Mouse (Mus musculus) midbrain, embryonic 16.5 days (tissue): ENCODE measurements around the gene 4933424G06Rik. TPM values are rescaled to one million over a fixed set of nuclear protein-coding genes. Genes with fewer than 3 reads are reported as not detected.
"Not testable (repeated sequence)": the region's sequence is repeated elsewhere in the genome, so short reads cannot be mapped to it uniquely, and the experiment has no call there.

ENCODE experiments used
- ATAC-seq: fragments of 200-750 bp; cut with Nextera tagmentation; 2 replicates; pipeline ENCODE4 v1.8.0; 2017; ENCODE audit warnings: moderate TSS enrichment
- H3K27ac ChIP-seq: fragments of 300-500 bp; sonication (generic); 2 replicates; pipeline ENCODE4 v1.5.1; 2014; ENCODE audit warnings: mild to moderate bottlenecking, low read length, mixed read lengths
- H3K27me3 ChIP-seq: fragments of 300-500 bp; sonication (generic); 2 replicates; pipeline ENCODE4 v1.6.1; 2014; ENCODE audit warnings: low read depth, low read length, mixed read lengths; ENCODE audit not compliant: control insufficient read depth, insufficient read depth
- H3K36me3 ChIP-seq: fragments of 300-500 bp; sonication (generic); 2 replicates; pipeline ENCODE4 v1.6.1; 2014; ENCODE audit warnings: mild to moderate bottlenecking, low read length, moderate library complexity, mixed read lengths; ENCODE audit not compliant: control insufficient read depth, insufficient read depth
- H3K4me1 ChIP-seq: fragments of 300-500 bp; sonication (generic); 2 replicates; pipeline ENCODE4 v1.6.1; 2014; ENCODE audit warnings: mild to moderate bottlenecking, low read length, mixed read lengths; ENCODE audit not compliant: control insufficient read depth, insufficient read depth
- H3K4me2 ChIP-seq: fragments of 300-500 bp; sonication (generic); 2 replicates; pipeline ENCODE4 v1.6.1; 2014; ENCODE audit warnings: mild to moderate bottlenecking, low read length, mixed read lengths
- H3K4me3 ChIP-seq: fragments of 300-500 bp; sonication (generic); 2 replicates; pipeline ENCODE4 v1.5.1; 2014; ENCODE audit warnings: low read depth, mild to moderate bottlenecking, low read length, moderate library complexity, mixed read lengths
- H3K9ac ChIP-seq: fragments of 300-500 bp; sonication (generic); 2 replicates; pipeline ENCODE4 v1.6.1; 2014; ENCODE audit warnings: low read depth, low read length, mixed read lengths
- H3K9me3 ChIP-seq: fragments of 300-500 bp; sonication (generic); replicated peaks from 2 replicates; pipeline ENCODE4 v1.6.1; 2014; ENCODE audit warnings: mild to moderate bottlenecking, low read length, mixed read lengths; ENCODE audit not compliant: control insufficient read depth, poor library complexity, severe bottlenecking
- WGBS: fragments of 180-500 bp; shearing (Covaris S2); extraction: QIAGEN DNeasy Blood & Tissue Kit; methylation state at CpG from one replicate; pipeline ENCODE4 v1.1.7; 2014; 5-methylcytosine and 5-hydroxymethylcytosine counted together
- polyA plus RNA-seq: library from polyadenylated mRNA; unstranded; fragments of >200 nt; fragmentation: Nextera tagmentation; extraction: Ambion mirVana; gene quantifications from 2 replicates; pipeline ENCODE4 v1.2.1, GENCODE M21; 2015

4933424G06Rik gene
- 0.75 and 1.2 TPM in 2 replicates for polyA plus RNA-seq

DNA sequence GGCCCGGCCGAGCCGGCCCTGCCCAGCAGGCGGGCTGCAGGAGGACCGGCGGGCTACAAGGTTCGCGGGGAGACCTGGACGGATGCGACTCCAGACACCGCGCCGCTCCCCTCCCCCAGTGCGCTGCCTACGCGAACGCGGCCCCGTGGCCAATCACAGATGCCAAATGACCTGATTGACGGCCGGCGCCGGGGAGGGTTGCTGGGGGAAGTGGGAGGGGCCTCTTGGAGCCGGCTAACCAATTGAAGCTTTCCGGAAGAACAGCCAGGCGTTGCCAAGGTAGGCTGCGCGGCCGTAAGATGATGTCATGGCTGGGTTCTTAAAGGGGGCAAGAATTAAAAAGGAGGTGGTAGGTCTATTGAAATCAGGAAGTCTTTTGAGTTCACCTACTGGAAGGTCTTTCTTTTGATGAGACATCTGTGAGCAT is at the start of gene 4933424G06Rik:
TSS of gene 4933424G06Rik (plus strand) at position 296 of the 427 bp plus-strand sequence.
- peak within 1 kb of the TSS; percentile 85 for H3K4me3 ChIP-seq
- peak within 1 kb of the TSS; percentile 82 for H3K4me2 ChIP-seq
- under 1% methylated on average over 29 of the region's 29 CpGs for WGBS
- H3K27me3 ChIP-seq: no peaks in the 10 kb centered on the region
- H3K27ac ChIP-seq: peak within 1 kb of the TSS; percentile 81
- ATAC-seq: peak; percentile 98
- no peaks in the 10 kb centered on the region for H3K9me3 ChIP-seq
- peak within 1 kb of the TSS; percentile 89 for H3K9ac ChIP-seq
- peaks cover 15% of the 10 kb centered on the region for H3K4me1 ChIP-seq
- H3K36me3 ChIP-seq: peaks cover 10% of the 10 kb centered on the region

- Histone ChIP-seq H3K27me3 (no peaks in the 10 kb centered on the region), H3K27ac (no peak overlapping the region), H3K4me1 (no peaks in the 10 kb centered on the region), H3K4me3 (no peak overlapping the region), H3K9me3 (no peaks in the 10 kb centered on the region), H3K36me3 (no peaks in the 10 kb centered on the region), H3K4me2 (no peak overlapping the region), H3K9ac (no peak overlapping the region)
- WGBS: 75% methylated on average over 4 of the region's 4 CpGs
- ATAC-seq: no peak
Measured at GRCm38 (mm10) chr1:36664457-36664856, 45.5 kb upstream of the 4933424G06Rik start.

DNA sequence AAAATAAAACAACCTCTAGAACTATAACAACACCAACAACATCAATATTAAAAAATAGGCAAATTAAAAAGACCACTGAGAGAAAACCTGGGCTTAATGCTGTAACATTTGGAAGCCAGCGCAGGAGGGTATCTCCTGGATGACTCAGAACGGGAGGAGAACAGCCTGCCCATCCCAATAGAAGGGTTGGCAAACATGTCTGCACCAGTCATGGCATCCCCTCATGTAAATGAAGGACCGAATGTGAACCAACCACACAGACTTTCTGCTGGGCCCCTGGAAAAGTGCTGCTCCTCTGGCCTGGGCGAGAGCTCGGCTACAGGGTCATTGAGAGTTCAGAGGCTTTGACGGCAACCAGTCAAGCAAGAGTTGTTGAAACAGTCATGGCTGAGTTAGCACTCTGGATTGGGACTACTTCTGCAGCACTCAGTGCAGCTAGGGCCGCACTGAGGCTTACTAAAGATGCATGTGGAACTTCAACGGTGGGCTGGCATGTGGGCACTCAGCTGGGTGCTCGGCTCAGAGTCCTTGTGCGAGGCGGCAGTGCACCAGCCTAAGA is 44.7 kb upstream of the 4933424G06Rik start:
- ATAC-seq: no peak

GRCm38 (mm10) chr1:36665934-36666333 is 44.0 kb upstream of the 4933424G06Rik start:
- WGBS: 56% methylated on average over 4 of the region's 4 CpGs
- H3K36me3 ChIP-seq: no peaks in the 10 kb centered on the region
- no peaks in the 10 kb centered on the region for H3K27me3 ChIP-seq
- H3K9me3 ChIP-seq: no peaks in the 10 kb centered on the region
- no peak overlapping the region for H3K4me3 ChIP-seq
- H3K4me2 ChIP-seq: no peak overlapping the region
- H3K4me1 ChIP-seq: no peaks in the 10 kb centered on the region
- ATAC-seq: no peak
- H3K27ac ChIP-seq: no peak overlapping the region
- H3K9ac ChIP-seq: no peak overlapping the region

More for the DNA sequence above, 44.7 kb upstream of the 4933424G06Rik start:
- H3K27me3 ChIP-seq: no peaks in the 10 kb centered on the region
- H3K27ac ChIP-seq: no peak overlapping the region
- H3K36me3 ChIP-seq: no peaks in the 10 kb centered on the region
- H3K4me2 ChIP-seq: no peak overlapping the region
- H3K4me3 ChIP-seq: no peak overlapping the region
- no peak overlapping the region for H3K9ac ChIP-seq
- 69% methylated on average over 11 of the region's 11 CpGs for WGBS
- no peaks in the 10 kb centered on the region for H3K9me3 ChIP-seq
- no peaks in the 10 kb centered on the region for H3K4me1 ChIP-seq

- H3K36me3 ChIP-seq, ATAC-seq: not testable (repeated sequence)
- 79% methylated on average over 4 of the region's 4 CpGs for WGBS
Measured at GRCm38 (mm10) chr1:36668007-36668406, 41.9 kb upstream of the 4933424G06Rik start.

DNA sequence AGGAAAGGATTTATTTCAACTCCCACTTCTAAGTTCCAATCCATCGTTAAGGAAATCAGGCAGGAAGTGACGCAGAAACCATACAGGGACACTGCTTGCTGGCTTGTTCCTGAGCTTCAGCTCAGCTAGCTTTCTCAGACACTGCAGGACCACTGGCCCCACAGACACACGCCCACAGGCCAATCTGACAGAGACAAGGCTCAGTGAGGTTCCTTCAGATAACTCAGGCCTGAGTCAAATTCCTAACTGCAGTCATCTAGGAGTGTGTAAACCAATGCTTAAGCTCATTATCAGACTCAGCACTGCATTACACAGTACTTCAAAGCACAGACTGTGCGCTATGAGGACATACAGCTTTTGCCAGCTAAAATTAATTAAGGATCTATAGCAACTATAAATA is 39.7 kb upstream of the 4933424G06Rik start:
- no peaks in the 10 kb centered on the region for H3K4me1 ChIP-seq
- WGBS: 79% methylated on average over 4 of the region's 4 CpGs
- H3K27me3 ChIP-seq: no peaks in the 10 kb centered on the region
- ATAC-seq: no peak
- no peaks in the 10 kb centered on the region for H3K36me3 ChIP-seq
- no peak overlapping the region for H3K9ac ChIP-seq
- H3K4me2 ChIP-seq: no peak overlapping the region
- H3K4me3 ChIP-seq: no peak overlapping the region
- no peak overlapping the region for H3K27ac ChIP-seq
- no peaks in the 10 kb centered on the region for H3K9me3 ChIP-seq

More at GRCm38 (mm10) chr1:36668007-36668406, 41.9 kb upstream of the 4933424G06Rik start:
- not testable (repeated sequence) for H3K27me3 ChIP-seq, H3K4me1 ChIP-seq, H3K27ac ChIP-seq, H3K4me3 ChIP-seq, H3K9ac ChIP-seq, H3K4me2 ChIP-seq, H3K9me3 ChIP-seq

GRCm38 (mm10) chr1:36671260-36671659 is 38.7 kb upstream of the 4933424G06Rik start:
- H3K4me3 ChIP-seq: no peak overlapping the region
- WGBS: 92% methylated on average over 10 of the region's 10 CpGs
- no peaks in the 10 kb centered on the region for H3K27me3 ChIP-seq
- H3K4me1 ChIP-seq: no peaks in the 10 kb centered on the region
- no peaks in the 10 kb centered on the region for H3K36me3 ChIP-seq
- no peak overlapping the region for H3K4me2 ChIP-seq
- no peak overlapping the region for H3K27ac ChIP-seq
- H3K9me3 ChIP-seq: no peaks in the 10 kb centered on the region
- no peak for ATAC-seq
- no peak overlapping the region for H3K9ac ChIP-seq

GRCm38 (mm10) chr1:36672648-36673350 is 37.1 kb upstream of the 4933424G06Rik start:
- Histone ChIP-seq H3K27me3 (no peaks in the 10 kb centered on the region), H3K4me1 (no peaks in the 10 kb centered on the region), H3K36me3 (no peaks in the 10 kb centered on the region), H3K9ac (no peak overlapping the region), H3K27ac (no peak overlapping the region), H3K4me2 (no peak overlapping the region), H3K9me3 (no peaks in the 10 kb centered on the region), H3K4me3 (no peak overlapping the region)
- no peak for ATAC-seq
- 45% methylated on average over 15 of the region's 16 CpGs for WGBS

GRCm38 (mm10) chr1:36674936-36675335 is 35.0 kb upstream of the 4933424G06Rik start:
- Histone ChIP-seq H3K27me3 (no peaks in the 10 kb centered on the region), H3K9ac (no peak overlapping the region), H3K4me3 (no peak overlapping the region), H3K27ac (no peak overlapping the region), H3K36me3 (no peaks in the 10 kb centered on the region), H3K4me1 (no peaks in the 10 kb centered on the region), H3K9me3 (no peaks in the 10 kb centered on the region), H3K4me2 (no peak overlapping the region)
- ATAC-seq: no peak
- WGBS: 62% methylated on average over 3 of the region's 3 CpGs
